Mouse (Mus musculus): ENCODE results near the gene Gm4559.
"Not testable (repeated sequence)": the region's sequence is repeated elsewhere in the genome, so short reads cannot be mapped to it uniquely, and the experiment has no call there.

Gm4559 gene

GRCm38 (mm10) chr7:142278183-142278582 is 4.0 kb upstream of the Gm4559 start:
- DNase-seq (ENCODE audit: low spot score in 2 of 2): peak in 1 of 2 experiments; percentile 65

GRCm38 (mm10) chr7:142258254-142258653 is 15.9 kb downstream of the Gm4559 start, which contains the start of gene Gm2431:
Gene Gm2431 (minus strand): TSS chr7:142258354.
- DNase-seq (ENCODE audit: low spot score in 2 of 2): not testable (repeated sequence)

GRCm38 (mm10) chr7:142255517-142255916 is 18.6 kb downstream of the Gm4559 start:
- DNase-seq (ENCODE audit: low spot score in 2 of 2): no peak

- DNase-seq (ENCODE audit: low spot score in 2 of 2): peak in 1 of 2 experiments; percentile 19
Observed at GRCm38 (mm10) chr7:142249824-142250223, 24.3 kb downstream of the Gm4559 start.

- no peak for DNase-seq (ENCODE audit: low spot score in 2 of 2)
Observed at GRCm38 (mm10) chr7:142240978-142241377, 33.2 kb downstream of the Gm4559 start, which contains the start of gene Gm40460. Gene Gm40460 (minus strand): TSS chr7:142241078.

GRCm38 (mm10) chr7:142231540-142231939 is 42.6 kb downstream of the Gm4559 start:
- DNase-seq (ENCODE audit: low spot score in 2 of 2): no peak

GRCm38 (mm10) chr7:142229871-142230270 is 44.3 kb downstream of the Gm4559 start, which contains the start of gene Krtap5-5:
Gene Krtap5-5 (minus strand): TSS chr7:142229971.
- not testable (repeated sequence) for DNase-seq (ENCODE audit: low spot score in 2 of 2)

- DNase-seq (ENCODE audit: low spot score in 2 of 2): no peak
Observed at GRCm38 (mm10) chr7:142224518-142224917, 49.6 kb downstream of the Gm4559 start.
